Mouse (Mus musculus) kidney, adult 8-10 months (tissue): ENCODE measurements at regions not wholly inside any gene's neighbourhood (a gene's known extent, or its start where the extent isn't known, plus 50 kb on each side); places are given as distances from the start of the nearest gene placed in this dataset.

Experiments
- DNase-seq, 2 experiments: peaks; one replicate each; pipeline ENCODE4 v3.0.0; 2022

- no peak for DNase-seq
Observed at GRCm38 (mm10) chr11:39733434-39734076, 961.4 kb downstream of the Mat2b start.

- no peak for DNase-seq
Observed at GRCm38 (mm10) chr11:39723621-39724020, 971.4 kb downstream of the Mat2b start.

GRCm38 (mm10) chr11:39678521-39678920, 1016.5 kb downstream of the Mat2b start:
- DNase-seq, result no peak

- DNase-seq, result no peak
Observed at GRCm38 (mm10) chr11:39653595-39653994, 1041.4 kb downstream of the Mat2b start.

GRCm38 (mm10) chr11:39619356-39619755, 1075.6 kb downstream of the Mat2b start:
- DNase-seq, result no peak

GRCm38 (mm10) chr11:39615843-39616242, 1079.2 kb downstream of the Mat2b start:
- no peak for DNase-seq

- no peak for DNase-seq
Observed at GRCm38 (mm10) chr11:39596479-39596878, 1098.5 kb downstream of the Mat2b start.

GRCm38 (mm10) chr11:39588641-39589385, 1106.2 kb downstream of the Mat2b start:
- DNase-seq, result peak; percentile 1 to 30

GRCm38 (mm10) chr11:39558287-39558686, 1136.7 kb downstream of the Mat2b start:
- DNase-seq, result no peak

GRCm38 (mm10) chr11:39550066-39550465, 1144.9 kb downstream of the Mat2b start:
- no peak for DNase-seq

GRCm38 (mm10) chr11:39524866-39525649, 1169.9 kb downstream of the Mat2b start:
- no peak for DNase-seq

GRCm38 (mm10) chr11:39495253-39495652, 1199.8 kb downstream of the Mat2b start:
- DNase-seq, result no peak

- no peak for DNase-seq
Observed at GRCm38 (mm10) chr11:39477136-39477535, 1217.9 kb downstream of the Mat2b start.

GRCm38 (mm10) chr11:39453329-39453952, 1241.6 kb downstream of the Mat2b start:
- DNase-seq, result no peak

GRCm38 (mm10) chr11:39446374-39446773, 1248.6 kb downstream of the Mat2b start:
- no peak for DNase-seq

GRCm38 (mm10) chr11:39411691-39412090, 1283.3 kb downstream of the Mat2b start:
- no peak for DNase-seq

GRCm38 (mm10) chr11:39411182-39411581, 1283.8 kb downstream of the Mat2b start:
- DNase-seq, result no peak

GRCm38 (mm10) chr11:39364827-39365226, 1330.2 kb downstream of the Mat2b start:
- no peak for DNase-seq

GRCm38 (mm10) chr11:39350616-39351015, 1344.4 kb downstream of the Mat2b start:
- DNase-seq, result no peak
